Mouse (Mus musculus) heart, postnatal 25 days (tissue): ENCODE measurements around the gene 1600014C10Rik. TPM values are rescaled to one million over a fixed set of nuclear protein-coding genes. Genes with fewer than 3 reads are reported as not detected.

Source experiments
- DNase-seq: peaks from one replicate; pipeline ENCODE4 v3.0.0; 2022; ENCODE audit warnings: low spot score
- intact Hi-C: fragments of 180-260 bp; cut with DNase I; formaldehyde crosslinking; loops from one replicate; pipeline ENCODE4 v1.15.1; 2025
- total RNA-seq, 2 experiments: library from RNA; stranded (reverse); gene quantifications; 2 replicates each; pipeline ENCODE4 v1.2.3; 2021

1600014C10Rik gene
- total RNA-seq, 2 experiments from 2014 or later, result 30.7 to 34.4 TPM

GRCm38 (mm10) chr7:38209478-38210152 is 26.6 kb downstream of the 1600014C10Rik start:
- DNase-seq, result no peak
- intact Hi-C loops, result loop anchor here (5.0 kb wide), 1 partner anchor 37 kb away; no protein-coding TSS in a partner anchor

- intact Hi-C loops, result loop anchor here (5.0 kb wide), 1 partner anchor 40 kb away; no protein-coding TSS in a partner anchor
- no peak for DNase-seq
These were observed 29.6 kb downstream of the 1600014C10Rik start for GRCm38 (mm10) chr7:38212651-38213062.

- DNase-seq, result no peak
- intact Hi-C loops, result loop anchor here (5.0 kb wide), 1 partner anchor 42 kb away; no protein-coding TSS in a partner anchor
These were observed 31.6 kb downstream of the 1600014C10Rik start for GRCm38 (mm10) chr7:38214473-38215214.

DNA sequence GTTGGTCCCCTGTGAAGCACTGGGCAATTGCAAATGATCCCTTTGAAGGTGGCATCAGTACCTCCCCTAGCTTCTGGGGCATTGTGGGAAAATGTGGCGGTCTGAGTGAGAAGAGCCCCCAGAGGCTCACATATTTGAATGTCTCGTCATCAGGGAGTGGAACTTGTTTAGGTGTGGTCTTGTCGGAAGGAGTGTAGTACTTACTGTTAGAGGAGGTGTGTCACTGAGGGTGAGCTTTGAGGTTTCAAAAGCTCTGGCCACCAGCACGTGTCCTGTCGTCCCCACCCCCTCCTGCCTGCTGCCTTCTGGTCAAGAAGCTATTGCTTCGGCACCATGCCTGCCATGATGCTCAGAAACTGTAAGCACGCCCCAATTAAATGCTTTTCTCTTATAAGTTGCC is 32.3 kb downstream of the 1600014C10Rik start:
- no peak for DNase-seq
- intact Hi-C loops, result no loop called here

DNA sequence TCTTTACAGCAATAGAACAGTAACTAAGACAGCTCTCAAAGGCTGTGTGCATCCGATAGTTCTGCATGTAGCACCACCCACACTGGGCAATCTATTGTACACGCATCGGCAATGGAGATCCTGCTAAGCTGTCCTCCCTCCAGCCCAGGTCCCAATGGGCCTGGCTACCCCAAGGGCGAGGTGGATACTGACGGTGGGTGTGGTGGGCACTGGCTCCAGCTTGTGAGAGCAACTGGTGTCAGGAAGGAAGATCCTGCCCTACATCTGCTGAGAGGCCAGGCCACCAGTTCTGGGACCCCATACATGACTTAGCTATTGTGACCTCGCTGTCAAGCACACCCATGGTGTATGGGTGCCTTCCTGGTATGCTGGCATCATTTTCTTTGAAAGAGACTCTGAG is 32.7 kb downstream of the 1600014C10Rik start:
- intact Hi-C loops, result no loop called here
- DNase-seq, result no peak

- intact Hi-C loops, result no loop called here
- peak; percentile 91 for DNase-seq
These were observed 34.6 kb downstream of the 1600014C10Rik start for GRCm38 (mm10) chr7:38217417-38218171.

DNA sequence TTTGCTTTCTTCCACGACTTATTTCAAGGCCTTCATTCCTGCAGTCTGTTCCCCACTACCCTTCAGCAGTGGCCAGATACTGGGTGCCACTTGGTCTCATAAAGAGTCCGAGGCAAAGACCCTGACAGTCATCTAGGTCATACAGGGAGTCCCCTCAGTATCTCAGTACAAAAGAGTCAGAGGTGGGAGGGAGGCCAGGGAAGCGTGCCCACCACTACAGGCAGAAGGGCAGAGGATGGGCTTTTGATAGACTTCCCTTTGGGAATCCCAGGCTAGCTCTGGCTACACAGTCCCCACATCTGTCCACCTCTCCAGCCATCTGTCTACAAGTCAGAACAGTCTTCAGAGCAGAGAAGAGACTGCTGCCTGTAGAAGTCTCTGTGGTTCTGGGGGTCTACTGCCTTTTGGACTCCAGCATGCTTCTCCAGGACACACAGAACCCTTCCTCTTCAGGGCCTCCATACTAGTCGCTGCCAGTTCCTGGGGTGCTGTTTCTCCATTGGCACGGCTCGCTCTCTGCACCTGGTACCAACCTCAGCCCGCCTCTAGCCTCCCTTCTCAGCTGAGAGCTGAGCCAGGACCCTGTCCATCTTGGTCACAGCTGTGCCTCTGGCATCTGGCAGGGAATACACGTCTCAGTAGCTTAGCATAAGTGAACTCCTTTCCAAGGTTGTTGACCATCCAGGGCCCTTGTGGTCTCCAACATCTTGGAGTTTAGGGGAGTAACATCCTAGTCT is 35.8 kb downstream of the 1600014C10Rik start:
- DNase-seq, result no peak
- intact Hi-C loops, result no loop called here

DNA sequence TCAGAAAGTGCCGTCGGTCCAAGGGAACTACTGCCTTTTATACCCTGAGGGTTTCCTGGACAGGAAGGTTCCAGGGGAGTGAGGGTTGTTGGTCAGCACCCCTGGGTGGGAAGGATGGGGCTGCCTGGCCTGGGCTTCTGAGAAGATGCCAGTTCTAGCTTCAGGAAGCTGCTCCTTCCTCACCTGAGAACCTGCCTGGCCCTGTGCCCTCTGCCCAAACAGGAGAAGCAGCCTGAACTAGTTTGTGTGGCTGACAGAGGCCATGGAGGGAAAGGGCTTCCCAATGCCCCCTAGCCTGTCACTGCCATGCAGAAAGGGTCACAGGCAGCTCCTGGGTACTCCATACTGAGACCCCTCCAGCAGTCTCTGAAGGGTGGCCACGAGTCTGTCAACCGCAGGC is 36.5 kb downstream of the 1600014C10Rik start:
- intact Hi-C loops, result no loop called here
- no peak for DNase-seq

GRCm38 (mm10) chr7:38220866-38221265 is 37.8 kb downstream of the 1600014C10Rik start:
- no peak for DNase-seq
- intact Hi-C loops, result no loop called here

GRCm38 (mm10) chr7:38224577-38225369 is 41.8 kb downstream of the 1600014C10Rik start:
- intact Hi-C loops, result no loop called here
- no peak for DNase-seq

DNA sequence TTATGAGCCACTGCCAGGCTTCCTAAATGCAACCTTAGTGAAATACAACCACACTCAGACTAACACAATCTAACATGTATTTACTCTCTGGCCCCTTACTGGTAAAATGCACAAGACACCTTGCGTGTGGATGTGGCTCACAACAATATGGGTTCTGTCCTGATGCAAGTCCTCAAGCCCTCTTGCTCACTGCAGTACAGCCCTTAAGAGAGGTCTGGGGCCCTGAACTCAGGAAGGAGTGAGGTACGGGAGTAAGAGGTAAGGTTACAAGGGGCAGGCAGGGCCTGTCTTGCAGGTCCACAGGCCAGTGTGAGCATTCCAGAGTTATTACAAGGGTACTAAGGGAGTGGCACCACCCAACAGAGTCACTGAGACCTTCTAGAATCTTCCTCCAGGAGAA is 43.2 kb downstream of the 1600014C10Rik start:
- intact Hi-C loops, result loop anchor here (2.0 kb wide), 1 partner anchor 45 kb away; the partner anchor contains the start of gene Pop4
- DNase-seq, result no peak

GRCm38 (mm10) chr7:38227181-38227899 is 44.3 kb downstream of the 1600014C10Rik start:
- intact Hi-C loops, result loop anchor here (2.0 kb wide), 1 partner anchor 43 kb away; the partner anchor contains the start of gene Pop4
- peak; percentile 86 for DNase-seq

DNA sequence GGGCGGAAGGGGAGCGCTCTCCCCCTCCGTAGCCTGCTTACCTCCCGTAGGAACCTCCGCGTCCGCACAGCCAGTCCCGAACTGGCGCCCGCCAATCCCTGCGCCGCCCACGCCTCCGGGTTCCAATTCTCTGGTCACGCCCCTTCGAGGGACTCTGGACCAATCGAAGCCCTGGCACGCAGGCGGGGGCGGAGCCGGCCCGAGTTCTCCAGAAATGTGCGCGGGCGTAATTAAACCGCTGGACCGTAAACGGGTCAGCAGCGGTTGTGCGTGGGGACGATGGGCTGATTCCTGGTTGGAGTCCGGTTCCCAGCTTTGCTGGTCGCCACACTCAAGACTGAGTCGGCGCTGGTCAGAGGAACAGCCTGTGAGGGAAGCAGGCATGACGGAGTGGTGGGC is 44.9 kb downstream of the 1600014C10Rik start, which contains the start of gene Plekhf1:
Gene Plekhf1, minus strand, starts transcription at position 117 of the 399 bp plus-strand sequence.
- intact Hi-C loops, result loop anchor here (2.0 kb wide), 2 partner anchors 43 to 45 kb away; partner anchors contain the start of genes 1600014C10Rik and Pop4
- DNase-seq, result peak; percentile 92

GRCm38 (mm10) chr7:38228329-38228728 is 45.3 kb downstream of the 1600014C10Rik start:
- DNase-seq, result no peak
- intact Hi-C loops, result loop anchor here (2.0 kb wide), 1 partner anchor 46 kb away; the partner anchor contains the start of gene 1600014C10Rik

DNA sequence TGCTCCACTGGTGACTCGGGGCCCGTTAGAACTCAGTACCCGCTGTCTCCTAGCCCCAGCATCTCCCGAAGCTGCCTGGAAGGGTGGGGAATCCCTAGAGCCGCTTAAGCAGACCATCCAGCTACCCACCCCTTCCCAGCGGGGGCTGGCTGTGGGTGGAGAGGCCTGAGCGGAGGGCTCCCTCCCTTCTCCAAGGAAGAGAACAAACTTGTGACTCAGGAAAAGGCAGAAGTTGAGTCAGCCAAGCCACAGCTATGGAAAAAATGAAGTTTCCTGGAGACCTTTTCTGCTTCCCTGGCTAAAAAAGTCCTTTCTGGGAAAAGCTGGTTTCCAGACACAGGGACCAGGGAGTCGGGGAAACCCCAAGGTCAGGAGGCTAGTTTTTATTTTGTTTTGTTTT is 47.3 kb downstream of the 1600014C10Rik start:
- intact Hi-C loops, result no loop called here
- peak; percentile 63 for DNase-seq

DNA sequence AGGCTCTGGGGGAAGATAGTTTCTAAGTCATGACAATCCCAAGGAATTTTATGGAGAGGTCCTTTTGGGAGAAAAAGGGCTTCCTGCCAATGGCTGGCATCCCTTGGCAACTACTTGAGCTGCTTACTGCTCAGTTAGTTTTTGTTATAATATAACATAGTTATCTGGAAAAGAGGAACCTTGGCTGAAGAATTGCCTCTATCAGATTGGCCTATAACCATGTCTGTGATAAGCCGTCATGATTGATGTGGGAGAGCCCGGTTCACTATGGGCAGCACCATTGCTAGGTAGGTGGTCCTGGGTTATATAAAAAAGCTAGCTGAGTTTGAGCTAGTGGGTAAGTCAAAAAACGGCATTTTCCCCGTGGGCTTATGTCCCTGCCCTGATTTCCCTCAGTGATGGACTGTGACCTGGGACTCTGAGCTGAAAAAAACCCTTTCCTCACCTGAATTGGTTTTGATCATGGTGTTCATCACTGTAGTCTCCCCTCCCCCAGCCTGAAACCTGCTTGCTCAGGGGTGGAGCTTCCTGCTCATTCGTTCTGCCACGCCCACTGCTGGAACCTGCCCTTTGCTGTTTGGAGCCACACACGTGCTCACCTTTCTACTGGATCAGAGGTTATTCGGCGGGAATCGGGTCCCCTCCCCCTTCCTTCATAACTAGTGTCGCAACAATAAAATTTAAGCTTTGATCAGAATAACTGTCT is 53.5 kb downstream of the 1600014C10Rik start:
- DNase-seq, result no peak
- intact Hi-C loops, result no loop called here

- intact Hi-C loops, result no loop called here
- DNase-seq, result no peak
These were observed 54.1 kb downstream of the 1600014C10Rik start for GRCm38 (mm10) chr7:38237140-38237539.
